Mouse (Mus musculus): ENCODE measurements around the gene Prickle3. TPM values are rescaled to one million over a fixed set of nuclear protein-coding genes. Genes with fewer than 3 reads are reported as not detected.

Prickle3 gene
- 5.1 TPM for polyA plus RNA-seq (2014; fragmentation: Illumina TruSeq; extraction: RNeasy Lipid Tissue Mini Kit (QIAGEN cat#74804))

DNA sequence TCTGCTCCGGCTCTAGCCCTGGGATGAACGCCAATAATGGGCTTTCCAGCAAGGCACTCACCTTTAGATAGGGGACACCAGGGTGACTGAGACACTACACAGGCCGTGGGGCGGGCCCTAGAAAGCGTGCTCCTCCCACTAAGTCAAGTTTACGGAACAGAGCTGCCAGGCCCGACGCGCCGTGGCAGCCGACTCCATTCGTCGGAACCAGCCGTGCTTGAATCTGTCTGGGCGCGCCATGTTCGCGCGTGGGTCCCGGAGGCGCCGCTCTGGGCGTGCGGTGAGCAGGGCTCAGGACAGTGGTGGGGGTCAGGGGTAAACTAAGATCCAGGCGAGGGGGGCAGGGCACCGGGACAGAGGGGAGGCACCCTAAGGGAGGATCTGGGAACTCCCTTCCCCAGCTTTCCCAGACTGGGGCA lies at the start of gene Prickle3:
Prickle3 (plus strand) TSS at position 40 of the 419 bp plus-strand sequence.

DNA sequence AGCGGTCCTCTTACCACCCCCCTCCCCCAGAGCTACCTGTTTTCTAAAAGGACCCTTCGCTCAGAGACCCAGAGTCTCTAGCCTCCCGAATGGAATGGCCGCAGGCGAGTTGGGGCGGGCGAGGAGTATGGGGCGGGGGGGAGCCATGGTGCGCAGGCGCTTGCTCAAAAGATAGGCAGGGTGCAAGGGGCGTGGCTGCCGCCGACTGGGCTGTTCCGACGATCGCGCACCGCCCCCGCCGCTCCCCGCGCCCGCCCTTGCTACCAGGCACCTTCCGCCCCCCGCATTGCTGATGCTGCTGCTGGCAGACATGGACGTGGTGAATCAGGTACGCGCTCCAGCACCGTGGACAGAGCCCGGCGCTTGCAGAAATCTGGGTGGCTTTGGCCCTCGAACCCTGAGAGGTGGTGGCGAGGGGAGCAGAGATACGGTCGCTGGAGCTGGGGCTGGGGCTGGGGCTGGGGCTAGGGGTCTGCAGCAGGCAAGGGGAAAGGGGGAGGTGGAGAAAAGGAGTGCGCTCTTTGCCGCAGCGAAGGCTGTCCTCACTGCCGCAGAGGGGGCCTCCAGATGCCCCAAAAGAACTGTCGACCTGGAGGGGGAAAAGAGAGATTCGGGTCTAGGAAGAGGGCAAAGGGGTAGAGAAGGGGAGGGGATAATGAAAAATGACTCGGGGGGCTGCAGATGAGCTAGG lies 18.5 kb upstream of the Prickle3 start, which contains the start of gene Syp:
Syp (plus strand) TSS at position 71 of the 691 bp plus-strand sequence.

DNA sequence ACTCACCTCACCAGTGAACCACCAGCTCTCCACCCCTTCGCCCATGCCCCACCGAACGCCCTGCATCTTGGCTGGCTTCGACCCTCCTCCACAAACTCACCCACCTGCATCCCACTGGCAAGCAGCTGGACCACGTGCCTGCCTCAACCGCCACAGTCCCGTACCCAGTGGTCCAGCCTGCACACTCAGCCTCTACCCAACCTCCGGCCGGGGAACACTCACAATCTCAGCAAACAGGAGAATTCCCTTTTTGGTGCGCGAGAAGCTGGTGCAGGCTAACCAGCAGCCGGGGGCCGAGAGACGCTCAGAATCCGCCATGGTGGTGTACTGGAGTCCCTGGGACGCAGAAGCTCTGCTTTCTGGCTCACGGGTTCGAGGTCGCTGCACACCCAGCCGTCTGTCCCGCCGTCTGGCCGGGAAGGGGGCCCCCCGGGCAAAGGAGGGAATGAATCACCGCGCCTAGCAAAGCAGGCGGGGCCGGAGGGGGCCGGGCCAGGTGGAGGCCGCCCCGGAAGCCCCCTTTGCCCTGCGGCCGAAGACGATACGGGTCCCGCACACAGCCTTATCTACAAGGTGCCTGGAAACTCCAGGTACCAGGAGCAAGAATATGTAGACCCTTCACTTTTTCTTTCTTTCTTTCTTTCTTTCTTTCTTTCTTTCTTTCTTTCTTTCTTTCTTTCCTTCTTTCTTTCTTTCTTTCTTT lies 14.0 kb downstream of the Prickle3 start, which contains the start of gene Plp2:
Plp2 (minus strand) TSS at position 470 of the 703 bp plus-strand sequence.

DNA sequence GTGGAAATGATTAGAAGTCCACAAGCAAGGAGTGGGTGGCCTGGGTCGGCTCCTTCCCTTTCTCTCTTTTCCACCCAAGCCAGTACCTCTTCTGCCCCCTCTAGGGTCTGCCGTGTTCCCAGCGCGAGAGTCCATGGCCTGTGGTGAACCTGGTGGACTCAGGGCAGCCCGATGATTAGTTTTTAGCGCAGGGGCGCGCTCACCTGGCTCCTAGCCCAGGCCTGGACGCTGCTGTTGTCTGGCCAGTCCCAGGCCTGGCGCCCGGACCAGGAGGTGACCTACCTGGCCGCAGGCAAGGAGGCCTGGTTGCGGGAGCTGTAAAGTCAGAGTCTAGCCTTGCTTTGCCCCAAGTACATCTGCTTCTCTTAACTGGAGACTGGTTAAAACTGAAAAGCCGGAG lies 23.8 kb downstream of the Prickle3 start, which contains the start of gene Magix:
Magix (minus strand) TSS at position 388 of the 400 bp plus-strand sequence.

DNA sequence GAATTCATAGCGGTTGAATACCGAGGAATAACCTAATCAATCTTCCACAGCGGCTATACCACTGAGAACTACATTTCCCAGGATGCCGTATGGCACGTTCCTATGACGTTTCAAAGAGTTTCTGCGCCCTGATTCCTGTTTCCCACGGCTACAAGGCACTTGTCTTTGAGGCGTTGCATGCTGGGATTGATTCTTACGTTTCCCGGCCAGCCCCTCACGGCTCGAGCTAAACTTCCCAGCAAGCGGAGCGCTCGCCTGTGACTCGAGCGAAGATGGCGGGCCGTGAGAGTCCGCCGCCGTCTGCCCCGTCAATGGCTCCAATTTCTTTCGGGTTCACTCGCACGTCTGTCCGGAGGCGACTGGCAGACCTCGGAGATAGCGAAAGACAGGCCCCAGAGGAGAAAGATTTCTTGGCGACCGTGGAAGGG lies 39.9 kb downstream of the Prickle3 start, which contains the start of gene Gpkow:
Gpkow (plus strand) TSS at position 178 of the 428 bp plus-strand sequence.

DNA sequence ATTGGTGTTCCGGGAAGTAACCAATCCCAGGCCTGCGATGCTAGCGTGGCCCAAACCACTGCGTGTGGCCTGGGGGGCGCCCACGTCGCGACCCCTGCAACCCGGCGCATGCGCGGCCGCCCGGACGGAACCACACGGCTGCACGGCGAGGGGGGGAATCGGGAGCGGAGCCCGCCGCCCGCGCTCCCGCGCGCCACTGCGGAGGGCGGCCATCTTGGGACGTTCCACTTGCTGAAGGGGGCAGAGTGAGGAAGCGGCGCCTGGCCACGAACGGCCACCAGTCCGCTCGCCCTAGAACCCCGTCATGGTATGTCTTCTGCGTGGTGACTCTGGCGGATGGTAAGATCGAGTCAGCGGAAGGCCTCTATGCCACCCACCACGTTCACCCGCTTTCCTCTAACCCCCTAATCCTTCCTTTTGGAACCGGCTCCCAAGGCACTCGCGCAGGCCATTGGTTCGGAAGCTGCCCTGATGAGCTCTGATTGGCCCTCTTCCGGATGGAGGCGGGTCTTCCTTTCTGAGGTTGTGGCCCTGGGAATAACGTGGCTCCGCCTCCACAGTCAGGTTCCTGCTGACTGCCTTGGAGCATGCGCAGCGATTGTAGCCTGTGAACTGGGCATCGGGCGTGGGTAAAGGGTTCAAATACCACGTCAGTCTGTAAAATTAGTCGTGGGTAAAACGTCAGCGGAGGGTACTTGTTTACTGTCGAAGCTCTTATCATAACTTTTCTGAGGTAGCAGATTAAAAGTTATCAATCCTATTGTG lies 57.3 kb downstream of the Prickle3 start, which contains the start of gene Wdr45:
Wdr45 (plus strand) TSS at position 199 of the 765 bp plus-strand sequence.

Other genes with a start within 250 kb of the Prickle3 start
- gene Foxp3, start 83.6 kb upstream of the Prickle3 start, polyA plus RNA-seq (2014; fragmentation: Illumina TruSeq; extraction: RNeasy Lipid Tissue Mini Kit (QIAGEN cat#74804)): not detected
- gene Ppp1r3f, start 83.0 kb upstream of the Prickle3 start, polyA plus RNA-seq (2014; fragmentation: Illumina TruSeq; extraction: RNeasy Lipid Tissue Mini Kit (QIAGEN cat#74804)): 0.94 TPM
- 1.4 TPM for gene Ccdc22, start 51.7 kb upstream of the Prickle3 start, polyA plus RNA-seq (2014; fragmentation: Illumina TruSeq; extraction: RNeasy Lipid Tissue Mini Kit (QIAGEN cat#74804))
- not detected for gene Cacna1f, start 50.2 kb upstream of the Prickle3 start, polyA plus RNA-seq (2014; fragmentation: Illumina TruSeq; extraction: RNeasy Lipid Tissue Mini Kit (QIAGEN cat#74804))
- 1.1 TPM for gene Syp, start 18.8 kb upstream of the Prickle3 start, polyA plus RNA-seq (2014; fragmentation: Illumina TruSeq; extraction: RNeasy Lipid Tissue Mini Kit (QIAGEN cat#74804))
- 62.5 TPM for gene Plp2, start 14.1 kb downstream of the Prickle3 start, polyA plus RNA-seq (2014; fragmentation: Illumina TruSeq; extraction: RNeasy Lipid Tissue Mini Kit (QIAGEN cat#74804))
- 0.43 TPM for gene Magix, start 24.0 kb downstream of the Prickle3 start, polyA plus RNA-seq (2014; fragmentation: Illumina TruSeq; extraction: RNeasy Lipid Tissue Mini Kit (QIAGEN cat#74804))
- 77.7 TPM for gene Gpkow, start 39.9 kb downstream of the Prickle3 start, polyA plus RNA-seq (2014; fragmentation: Illumina TruSeq; extraction: RNeasy Lipid Tissue Mini Kit (QIAGEN cat#74804))
- 4.6 TPM for gene Wdr45, start 57.1 kb downstream of the Prickle3 start, polyA plus RNA-seq (2014; fragmentation: Illumina TruSeq; extraction: RNeasy Lipid Tissue Mini Kit (QIAGEN cat#74804))
- gene Gm45208, start 65.0 kb downstream of the Prickle3 start, polyA plus RNA-seq (2014; fragmentation: Illumina TruSeq; extraction: RNeasy Lipid Tissue Mini Kit (QIAGEN cat#74804)): not detected
- gene Praf2, start 71.2 kb downstream of the Prickle3 start, polyA plus RNA-seq (2014; fragmentation: Illumina TruSeq; extraction: RNeasy Lipid Tissue Mini Kit (QIAGEN cat#74804)): 17.5 TPM
- 1.6 TPM for gene Ccdc120, start 93.6 kb downstream of the Prickle3 start, polyA plus RNA-seq (2014; fragmentation: Illumina TruSeq; extraction: RNeasy Lipid Tissue Mini Kit (QIAGEN cat#74804))
- 9.8 TPM for gene Tfe3, start 105.3 kb downstream of the Prickle3 start, polyA plus RNA-seq (2014; fragmentation: Illumina TruSeq; extraction: RNeasy Lipid Tissue Mini Kit (QIAGEN cat#74804))
- gene Gripap1, start 132.5 kb downstream of the Prickle3 start, polyA plus RNA-seq (2014; fragmentation: Illumina TruSeq; extraction: RNeasy Lipid Tissue Mini Kit (QIAGEN cat#74804)): 12.8 TPM
- gene Kcnd1, start 165.0 kb downstream of the Prickle3 start, polyA plus RNA-seq (2014; fragmentation: Illumina TruSeq; extraction: RNeasy Lipid Tissue Mini Kit (QIAGEN cat#74804)): 0.74 TPM
- 41.7 TPM for gene Otud5, start 184.1 kb downstream of the Prickle3 start, polyA plus RNA-seq (2014; fragmentation: Illumina TruSeq; extraction: RNeasy Lipid Tissue Mini Kit (QIAGEN cat#74804))
- 5.0 TPM for gene Pim2, start 221.0 kb downstream of the Prickle3 start, polyA plus RNA-seq (2014; fragmentation: Illumina TruSeq; extraction: RNeasy Lipid Tissue Mini Kit (QIAGEN cat#74804))
- gene Slc35a2, start 226.8 kb downstream of the Prickle3 start, polyA plus RNA-seq (2014; fragmentation: Illumina TruSeq; extraction: RNeasy Lipid Tissue Mini Kit (QIAGEN cat#74804)): 3.1 TPM
- 18.8 TPM for gene Pqbp1, start 242.0 kb downstream of the Prickle3 start, polyA plus RNA-seq (2014; fragmentation: Illumina TruSeq; extraction: RNeasy Lipid Tissue Mini Kit (QIAGEN cat#74804))
- gene Timm17b, start 242.1 kb downstream of the Prickle3 start, polyA plus RNA-seq (2014; fragmentation: Illumina TruSeq; extraction: RNeasy Lipid Tissue Mini Kit (QIAGEN cat#74804)): 3.8 TPM